Mouse (Mus musculus): ENCODE data around the gene Uap1l1.

The Uap1l1 gene

GRCm38 (mm10) chr2:25371764-25372643 lies 6.5 kb upstream of the Uap1l1 start, which contains the start of gene Sapcd2:
Gene Sapcd2, plus strand, starts transcription at chr2:25372321.
- DNase-seq (ENCODE audit: low read depth), result peak; percentile 86

- DNase-seq (ENCODE audit: low read depth), result no peak
Observed at GRCm38 (mm10) chr2:25369996-25370395, 4.5 kb upstream of the Uap1l1 start.

- DNase-seq (ENCODE audit: low read depth), result no peak
Observed at GRCm38 (mm10) chr2:25364761-25365090, 756 bp downstream of the Uap1l1 start.

GRCm38 (mm10) chr2:25364313-25364712 lies 1.2 kb downstream of the Uap1l1 start:
- DNase-seq (ENCODE audit: low read depth), result no peak

DNA sequence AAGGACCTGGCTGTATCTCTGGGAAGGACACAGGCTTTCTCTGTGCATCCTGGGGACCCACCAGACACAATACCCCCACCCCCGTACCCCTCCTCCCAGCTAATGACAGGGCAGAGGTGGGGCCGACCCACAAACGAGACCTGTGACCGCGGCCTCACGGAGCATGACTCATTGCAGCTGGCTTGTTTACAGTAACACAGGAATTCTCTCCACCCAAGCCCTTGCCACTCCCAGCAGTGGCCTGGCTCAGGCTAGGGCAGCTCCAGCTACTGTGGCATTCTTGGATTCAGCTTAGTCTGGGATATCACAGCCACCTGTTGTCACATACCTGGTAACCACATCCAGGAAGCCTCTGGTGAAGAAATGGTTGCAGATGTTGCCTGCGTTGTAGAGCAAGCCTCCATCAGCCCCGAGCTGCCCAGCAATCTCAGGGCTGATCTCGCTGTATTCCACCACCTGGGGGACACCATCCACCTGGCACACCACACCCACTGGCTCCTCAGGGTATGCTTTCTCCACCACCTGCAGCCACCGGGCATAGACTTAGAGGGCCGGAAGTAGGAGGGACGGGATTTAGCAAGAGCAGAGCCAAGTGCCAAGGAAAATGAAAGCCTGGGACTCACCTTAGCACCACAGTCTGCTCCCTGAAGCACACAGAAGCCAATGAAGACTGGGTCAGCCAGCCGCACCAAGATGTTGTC lies 1.9 kb downstream of the Uap1l1 start:
- DNase-seq (ENCODE audit: low read depth), result no peak

- DNase-seq (ENCODE audit: low read depth), result no peak
Observed at GRCm38 (mm10) chr2:25359848-25360247, 5.6 kb downstream of the Uap1l1 start.

DNA sequence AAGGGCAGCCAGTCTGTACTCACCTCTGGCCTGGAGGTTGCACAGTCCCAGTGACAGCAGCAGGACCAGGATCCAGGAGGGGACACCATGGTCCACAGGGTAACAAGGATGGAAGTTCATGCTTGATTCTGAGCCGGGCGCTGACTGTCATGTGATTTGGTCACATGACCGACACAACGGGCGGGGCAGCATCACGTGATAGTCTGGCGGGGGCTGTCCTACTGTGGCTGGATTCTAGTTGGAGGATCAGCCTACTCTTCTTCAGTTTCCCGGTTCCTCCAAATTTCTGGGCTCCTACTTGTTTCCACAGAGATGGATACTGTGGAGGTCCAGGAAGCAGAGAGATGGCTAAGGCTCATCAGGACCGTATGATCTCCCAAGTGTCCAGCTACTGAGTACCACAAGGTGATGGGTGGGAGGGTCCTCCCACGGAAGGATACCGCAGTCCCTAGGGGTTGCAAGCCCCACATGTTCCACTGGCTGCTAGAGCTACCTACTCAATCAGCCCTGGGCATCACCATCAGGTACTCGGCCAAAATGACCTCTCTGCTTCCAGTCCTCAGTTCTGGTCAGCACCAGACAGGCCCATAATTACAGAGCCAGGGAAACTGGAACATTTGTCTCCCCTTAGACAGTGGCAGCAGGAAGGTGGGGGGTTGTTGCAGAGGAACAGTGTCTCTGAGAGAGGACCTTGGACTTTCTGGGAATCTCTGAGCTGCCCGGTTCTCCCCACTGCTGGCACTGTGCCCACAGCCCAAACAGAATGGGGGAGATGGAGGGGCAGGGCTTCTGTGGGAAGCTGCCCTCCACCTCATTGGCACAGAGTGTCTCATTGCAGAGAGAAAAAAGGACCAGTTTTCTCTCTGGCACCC lies 9.0 kb downstream of the Uap1l1 start, which contains the start of gene Dpp7:
Gene Dpp7 (minus strand): TSS at position 152 of the 872 bp plus-strand sequence.
- DNase-seq (ENCODE audit: low read depth), result peak; percentile 73

DNA sequence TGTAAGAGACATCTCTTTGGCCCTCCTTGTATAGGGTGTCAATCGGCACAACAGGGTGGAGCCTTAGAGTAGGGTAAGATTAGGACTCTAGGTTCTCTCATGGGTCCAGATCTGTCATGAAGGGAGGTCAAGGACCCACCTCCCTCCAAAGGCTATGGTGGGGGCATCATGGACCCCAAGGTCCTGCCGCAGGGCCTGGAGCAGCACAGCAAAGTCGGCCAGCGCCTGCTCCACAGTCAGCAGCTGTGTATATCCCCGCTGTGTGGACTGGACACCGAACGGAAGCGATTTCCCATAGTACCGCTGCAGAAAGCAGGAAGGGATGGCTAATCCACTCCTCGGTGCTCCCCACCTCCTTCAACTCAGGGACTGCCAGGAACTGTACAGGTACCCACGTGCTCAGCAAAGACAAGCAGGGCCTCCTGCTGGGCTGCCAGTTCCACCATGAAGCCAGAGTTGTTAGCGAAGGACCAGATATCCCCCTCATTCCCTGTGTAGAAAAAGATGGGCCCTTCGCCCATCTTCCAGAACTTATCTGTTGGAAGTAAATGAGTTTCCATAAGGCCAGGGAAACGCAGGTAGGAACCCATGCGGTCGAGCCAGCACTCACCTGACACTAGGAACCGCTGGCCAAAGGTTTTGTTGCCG lies 9.9 kb downstream of the Uap1l1 start:
- DNase-seq (ENCODE audit: low read depth), result no peak

- no peak for DNase-seq (ENCODE audit: low read depth)
Observed at GRCm38 (mm10) chr2:25354211-25354610, 11.3 kb downstream of the Uap1l1 start.

GRCm38 (mm10) chr2:25350701-25351100 lies 14.8 kb downstream of the Uap1l1 start:
- no peak for DNase-seq (ENCODE audit: low read depth)

- DNase-seq (ENCODE audit: low read depth), result no peak
Observed at GRCm38 (mm10) chr2:25349499-25349898, 16.0 kb downstream of the Uap1l1 start.

DNA sequence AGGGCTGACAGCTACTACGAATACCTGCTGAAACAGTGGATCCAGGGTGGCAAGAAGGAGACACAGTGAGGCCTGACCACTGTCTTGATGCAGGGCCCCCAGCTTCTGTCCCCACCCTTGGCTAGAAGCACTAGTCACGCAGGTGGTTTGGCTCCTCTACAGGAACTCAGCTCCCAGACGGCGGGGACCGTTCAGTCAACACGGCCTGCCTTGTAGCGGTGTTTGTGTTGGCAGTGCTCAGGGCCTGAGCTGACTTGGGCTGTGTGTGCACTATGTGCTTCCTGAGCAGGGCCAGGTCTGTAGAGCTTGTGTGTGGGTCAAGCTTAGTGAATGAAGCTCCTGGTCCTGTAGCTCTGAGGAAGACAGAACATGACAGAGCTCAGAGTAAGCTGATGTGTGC lies 17.3 kb downstream of the Uap1l1 start:
- DNase-seq (ENCODE audit: low read depth), result no peak

GRCm38 (mm10) chr2:25338303-25338702 lies 27.2 kb downstream of the Uap1l1 start:
- DNase-seq (ENCODE audit: low read depth), result no peak

- no peak for DNase-seq (ENCODE audit: low read depth)
Observed at GRCm38 (mm10) chr2:25333569-25333968, 31.9 kb downstream of the Uap1l1 start.

DNA sequence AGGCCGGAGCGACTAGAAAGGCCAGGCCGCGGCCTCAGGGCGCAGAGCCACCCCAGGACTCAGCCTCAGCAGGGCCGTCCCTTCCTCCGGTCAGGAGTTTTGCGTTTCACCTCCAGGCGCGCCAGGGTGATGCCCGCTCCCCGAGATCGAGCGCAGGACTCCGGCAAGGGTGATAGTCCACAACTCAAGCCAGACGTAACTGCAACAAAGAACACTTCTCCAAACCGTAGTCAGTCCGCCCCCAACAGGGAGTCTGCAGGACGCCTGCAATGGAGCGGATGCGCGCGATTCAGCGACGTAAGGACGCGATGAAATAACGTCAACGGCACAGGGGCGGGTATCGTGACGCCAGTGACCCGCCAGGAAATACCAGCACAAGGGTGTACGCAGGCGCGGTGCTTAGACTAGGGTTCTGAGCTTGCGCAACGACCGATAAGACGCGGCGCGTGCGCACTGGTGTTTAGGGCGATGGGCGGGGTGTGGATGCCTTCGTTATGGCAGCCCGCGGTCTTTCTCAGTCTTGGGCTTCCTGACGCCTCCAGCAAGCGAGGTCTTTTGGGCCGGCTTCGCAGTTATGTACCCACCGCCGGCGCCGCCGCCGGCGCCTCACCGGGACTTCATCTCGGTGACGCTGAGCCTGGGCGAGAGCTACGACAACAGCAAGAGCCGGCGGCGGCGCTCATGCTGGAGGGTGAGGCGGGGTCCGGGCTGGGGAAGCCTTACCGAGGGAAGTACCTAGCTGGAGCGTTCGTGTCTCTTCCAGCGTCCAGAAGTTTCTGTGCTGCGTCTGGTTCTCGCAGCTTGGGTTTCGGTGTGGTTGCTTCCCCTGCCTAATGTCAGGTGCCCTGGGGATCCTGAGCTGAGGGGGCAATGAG lies 33.0 kb downstream of the Uap1l1 start, which contains the start of gene Man1b1:
Gene Man1b1 (plus strand): TSS at position 53 of the 875 bp plus-strand sequence.
- DNase-seq (ENCODE audit: low read depth), result peak; percentile 100

DNA sequence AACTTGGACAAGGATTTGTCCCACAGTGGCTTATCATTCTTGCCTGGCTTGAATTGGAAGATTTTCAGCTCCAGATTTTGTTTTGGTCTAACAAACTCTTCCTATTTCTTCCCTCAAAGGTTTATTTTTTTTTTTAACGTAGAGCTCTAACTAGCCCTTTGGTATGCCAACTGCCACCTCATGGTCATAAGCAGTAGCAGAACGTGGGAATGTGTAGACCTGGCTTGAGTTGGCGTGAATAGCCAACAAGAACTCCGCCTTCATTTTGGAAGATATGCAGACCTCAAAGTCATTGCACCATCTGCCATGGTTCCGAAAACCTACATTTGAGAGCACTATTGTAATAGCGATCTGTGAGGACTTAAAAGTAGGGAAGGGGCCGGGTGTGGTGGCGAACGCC lies 34.0 kb downstream of the Uap1l1 start:
- no peak for DNase-seq (ENCODE audit: low read depth)

- DNase-seq (ENCODE audit: low read depth), result peak; percentile 63
Observed at GRCm38 (mm10) chr2:25328440-25328839, 37.0 kb downstream of the Uap1l1 start.

DNA sequence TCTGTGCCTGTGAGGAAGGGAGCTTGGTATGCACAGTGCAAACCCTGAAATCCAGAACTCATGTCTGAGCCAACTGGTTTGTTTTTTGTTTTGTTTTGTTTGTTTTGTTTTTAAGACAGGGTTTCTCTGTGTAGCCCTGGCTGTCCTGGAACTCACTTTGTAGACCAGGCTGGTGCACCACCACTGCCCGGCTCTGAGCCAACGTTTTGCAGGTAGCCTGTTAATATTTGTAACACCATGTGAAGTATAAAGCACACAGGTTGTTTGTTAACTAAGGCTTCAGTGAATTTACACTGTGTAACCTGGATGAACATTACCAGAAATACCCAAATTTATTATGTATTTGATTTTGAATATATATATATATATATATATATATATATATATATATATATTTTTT lies 39.4 kb downstream of the Uap1l1 start:
- DNase-seq (ENCODE audit: low read depth), result no peak

GRCm38 (mm10) chr2:25320084-25320483 lies 45.4 kb downstream of the Uap1l1 start:
- no peak for DNase-seq (ENCODE audit: low read depth)

DNA sequence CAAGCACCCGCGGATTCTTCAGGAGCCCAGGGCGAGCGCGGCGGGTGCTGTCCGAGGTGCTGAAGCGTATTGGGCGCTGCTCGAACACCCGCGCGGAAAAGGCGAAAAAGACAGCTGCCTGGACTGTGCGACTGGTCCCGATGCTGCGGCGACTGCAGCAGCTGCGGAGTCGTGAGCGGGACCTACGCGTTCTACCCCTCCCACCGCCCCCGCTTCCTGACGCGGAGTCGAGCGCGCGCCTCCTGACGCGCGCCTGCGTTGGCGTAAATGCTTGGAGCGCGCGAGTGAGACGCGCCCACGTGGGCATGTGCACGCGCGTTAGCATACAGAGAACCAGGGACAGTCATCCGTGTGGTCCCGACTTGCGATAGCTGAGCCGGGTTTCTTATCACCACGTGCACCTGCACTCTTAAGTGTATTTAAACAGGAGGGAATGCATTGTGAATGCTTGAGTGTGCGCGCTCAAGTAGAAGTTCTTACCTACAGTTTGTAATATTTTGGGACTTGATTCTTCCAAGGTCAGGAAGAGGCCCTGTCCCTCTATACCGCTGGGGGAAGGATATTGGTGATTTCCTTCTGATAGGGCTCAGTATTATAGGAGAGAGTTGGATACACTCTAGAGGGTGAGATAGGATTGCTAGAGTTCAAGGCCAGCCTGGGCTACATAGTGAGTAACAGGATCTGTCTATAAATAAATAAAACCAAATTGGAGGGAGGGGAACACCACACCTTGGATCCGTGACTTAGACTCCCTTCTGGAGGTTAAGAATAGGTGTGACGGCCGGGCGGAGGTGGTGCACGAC lies 46.3 kb downstream of the Uap1l1 start, which contains the start of gene Grin1:
Gene Grin1 (minus strand): TSS at position 217 of the 803 bp plus-strand sequence.
- DNase-seq (ENCODE audit: low read depth), result peak; percentile 71
